Mouse (Mus musculus) ovary, adult 18-20 months (tissue): ENCODE data around the gene 4933424G06Rik.
A peak's percentile ranks its signal among the peaks of the same experiment; 100 is the strongest.

ENCODE experiments used
- DNase-seq: peaks from one replicate; pipeline ENCODE4 v3.0.0; 2022; ENCODE audit warnings: low spot score, mixed read lengths

The 4933424G06Rik gene

DNA sequence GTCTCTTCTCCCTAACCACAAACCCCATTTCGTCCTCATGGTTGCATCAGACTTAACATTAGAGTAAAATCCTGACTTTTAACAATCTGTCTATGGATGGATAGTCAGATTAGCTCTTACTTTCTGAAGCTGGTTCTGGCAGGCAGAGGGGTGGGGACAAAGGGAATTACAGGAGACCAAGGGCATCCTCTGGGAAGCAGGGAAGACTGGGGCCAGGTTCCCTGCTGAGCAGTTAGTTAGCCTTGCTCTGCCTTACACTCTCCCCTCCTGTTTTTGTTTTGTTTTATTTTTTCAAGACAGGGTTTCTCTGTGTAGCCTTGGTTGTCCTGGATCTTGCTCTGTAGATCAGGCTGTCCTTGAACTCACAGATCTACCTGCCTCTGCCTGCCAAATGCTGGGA, 60.0 kb downstream of the 4933424G06Rik start:
- DNase-seq: no peak

DNA sequence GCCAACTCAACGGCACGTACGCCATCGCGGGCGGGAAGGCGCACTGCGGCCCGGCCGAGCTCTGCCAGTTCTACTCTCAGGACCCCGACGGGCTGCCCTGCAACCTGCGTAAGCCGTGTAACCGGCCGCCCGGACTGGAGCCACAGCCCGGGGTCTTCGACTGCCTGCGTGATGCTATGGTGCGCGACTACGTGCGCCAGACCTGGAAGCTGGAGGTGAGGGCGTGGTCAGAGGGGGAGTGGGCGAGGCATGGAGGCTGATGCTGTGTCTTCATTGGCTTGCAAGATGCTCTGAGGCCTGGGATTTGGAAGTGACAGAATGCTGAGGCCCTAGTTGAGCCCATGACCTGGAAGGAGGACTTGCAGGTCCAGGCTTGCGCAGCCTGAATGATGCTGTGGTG, 61.0 kb downstream of the 4933424G06Rik start:
- no peak for DNase-seq

- no peak for DNase-seq
These were observed 62.4 kb downstream of the 4933424G06Rik start for GRCm38 (mm10) chr1:36772198-36772934.

- DNase-seq: no peak
These were observed 70.8 kb downstream of the 4933424G06Rik start for GRCm38 (mm10) chr1:36780793-36781192.

DNA sequence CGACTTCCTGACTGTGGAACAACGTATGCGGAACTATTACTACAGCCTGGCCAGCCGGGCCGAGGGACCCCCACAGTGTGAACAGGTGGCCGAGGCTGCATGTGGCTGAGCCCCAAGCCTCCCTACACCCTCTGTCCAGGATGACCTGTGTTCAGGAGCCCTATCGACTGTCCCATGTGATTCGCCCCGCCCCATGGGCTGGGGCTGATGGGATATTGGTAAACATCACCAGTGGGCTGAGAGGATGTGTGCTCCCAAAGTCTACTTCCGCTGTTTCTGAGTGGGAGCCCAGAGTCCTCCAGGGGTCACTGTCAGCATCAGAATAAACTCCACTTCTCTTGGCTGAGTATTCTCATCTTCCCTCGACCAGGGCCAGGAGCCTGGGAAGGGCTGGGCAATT, 72.5 kb downstream of the 4933424G06Rik start:
- no peak for DNase-seq

DNA sequence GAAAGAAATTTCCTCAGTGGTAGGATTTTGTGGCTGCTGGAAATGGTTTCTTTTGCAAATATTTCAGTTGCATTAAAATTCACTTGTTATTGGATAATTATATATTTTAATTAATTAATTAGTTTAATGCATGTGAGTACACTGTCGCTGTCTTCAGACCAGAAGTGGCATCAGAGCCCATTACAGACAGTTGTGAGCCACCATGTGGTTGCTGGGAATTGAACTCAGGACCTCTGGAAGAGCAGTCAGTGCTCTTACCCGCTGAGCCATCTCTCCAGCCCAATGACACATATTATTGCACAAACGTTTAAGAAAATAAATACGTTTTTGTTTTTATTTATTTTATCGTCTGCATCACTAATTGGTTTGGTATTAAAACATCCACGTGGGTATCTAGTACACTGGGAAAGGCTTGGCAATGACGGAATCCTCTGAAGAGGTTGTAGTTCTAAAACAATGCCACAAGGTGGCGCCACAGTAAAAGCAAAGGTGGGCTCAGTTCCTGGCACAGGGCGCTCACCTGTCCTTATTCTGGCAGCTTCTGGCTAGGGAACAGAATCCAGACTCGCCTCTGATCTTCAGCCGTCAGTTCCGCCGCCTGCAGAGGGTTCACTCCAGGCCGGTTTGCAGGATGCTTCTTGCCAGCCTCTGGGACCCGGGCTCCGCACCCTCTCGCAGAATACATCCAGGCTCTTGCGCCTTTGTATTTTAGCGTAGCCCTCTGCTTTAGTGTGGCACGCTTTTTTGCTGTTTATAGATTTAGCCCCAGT, 74.6 kb downstream of the 4933424G06Rik start:
- peak; percentile 22 for DNase-seq

DNA sequence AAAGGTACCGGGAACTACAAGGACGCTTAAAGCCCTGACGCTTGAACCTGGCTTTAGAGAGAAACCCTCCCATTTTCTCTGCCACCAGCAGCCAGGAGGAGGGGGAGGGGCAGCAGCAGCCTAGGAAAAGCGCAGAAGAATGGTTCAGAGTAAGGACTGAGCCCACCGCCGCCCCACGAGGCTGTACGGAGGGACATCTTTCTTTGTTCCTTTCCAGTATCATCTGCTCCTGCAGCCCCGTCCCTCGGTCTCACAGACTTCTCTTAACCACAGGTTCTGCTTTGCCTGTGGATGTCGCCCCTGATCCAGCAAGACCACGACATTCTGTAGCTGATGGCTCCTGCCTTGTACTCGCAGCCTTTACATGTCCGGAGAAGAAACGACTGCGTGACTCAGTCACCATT, 75.3 kb downstream of the 4933424G06Rik start:
- no peak for DNase-seq

DNA sequence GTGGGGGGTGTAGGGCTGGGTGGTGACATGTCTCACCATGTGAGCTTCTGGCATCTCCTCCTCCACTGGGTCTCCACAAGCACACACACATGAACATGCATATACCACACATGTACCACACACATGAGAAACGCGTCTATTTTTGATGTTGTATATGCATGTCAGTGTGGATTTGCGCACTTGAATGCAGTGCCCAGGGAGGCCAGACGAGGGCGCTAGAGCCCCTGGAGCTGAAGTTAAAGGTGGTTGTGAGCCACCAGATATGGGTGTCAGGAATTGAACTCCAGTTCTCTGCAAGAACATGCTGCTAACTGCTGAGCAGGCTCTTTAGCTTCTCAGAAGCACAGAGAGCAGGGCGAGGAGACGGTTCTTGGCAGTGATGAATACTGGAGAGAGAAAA, 76.4 kb downstream of the 4933424G06Rik start:
- no peak for DNase-seq

DNA sequence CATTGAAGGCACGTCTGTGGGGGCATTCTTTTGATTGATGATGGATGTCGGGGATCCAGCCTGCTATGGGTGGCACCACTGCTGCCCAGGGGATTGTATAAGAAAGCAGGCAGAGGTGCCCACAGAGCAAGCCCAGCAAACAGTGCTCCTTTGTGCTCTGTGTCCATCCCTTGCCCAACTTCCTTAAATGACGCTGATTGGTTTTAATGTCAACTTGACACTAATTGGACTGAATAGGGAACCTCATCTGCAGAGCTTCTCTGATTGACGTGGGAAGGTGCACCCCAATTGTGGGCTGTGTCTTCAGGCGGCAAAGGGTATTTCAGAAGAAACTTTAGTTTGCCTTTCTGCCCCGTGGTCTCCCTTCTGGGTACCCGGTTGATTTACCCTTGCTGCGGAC, 79.5 kb downstream of the 4933424G06Rik start:
- DNase-seq: no peak

DNA sequence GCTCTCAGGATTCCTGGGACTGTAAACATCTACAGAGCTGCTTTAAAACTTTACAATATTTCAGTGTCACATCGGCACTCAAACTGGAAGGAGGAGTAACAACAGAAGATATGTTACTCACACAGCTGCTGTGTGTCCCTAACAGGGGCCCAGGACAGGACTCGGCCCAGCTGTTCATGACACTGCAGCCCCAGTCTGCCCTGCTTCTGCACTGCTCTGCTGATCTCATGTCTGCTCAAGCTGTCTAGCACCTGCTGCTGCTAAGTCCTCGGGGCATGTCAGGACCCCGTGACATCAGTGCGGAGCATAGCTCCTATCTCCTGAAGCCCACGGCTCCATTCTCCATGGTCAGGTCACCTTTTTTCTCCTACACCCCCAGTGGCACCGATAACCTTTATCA, 86.8 kb downstream of the 4933424G06Rik start:
- DNase-seq: no peak

DNA sequence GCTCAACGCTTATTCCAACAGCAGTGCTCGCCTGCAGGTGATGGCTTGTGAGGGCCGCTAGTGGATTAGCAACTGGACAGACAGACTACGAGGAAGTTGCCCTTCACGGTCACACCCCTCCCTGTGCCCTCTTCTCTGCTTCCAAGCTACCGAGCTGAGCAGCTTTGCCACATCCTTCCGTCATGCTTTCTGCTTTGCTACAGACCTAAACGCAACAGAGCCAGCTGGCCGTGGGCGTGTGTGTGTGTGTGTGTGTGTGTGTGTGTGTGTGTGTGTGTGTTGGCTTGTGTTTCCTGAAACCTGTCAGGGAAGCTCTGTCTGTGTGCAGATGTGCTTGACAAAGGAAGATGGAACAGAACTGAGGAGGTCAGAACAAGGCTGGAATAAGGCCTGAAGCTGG, 87.5 kb downstream of the 4933424G06Rik start:
- no peak for DNase-seq

DNA sequence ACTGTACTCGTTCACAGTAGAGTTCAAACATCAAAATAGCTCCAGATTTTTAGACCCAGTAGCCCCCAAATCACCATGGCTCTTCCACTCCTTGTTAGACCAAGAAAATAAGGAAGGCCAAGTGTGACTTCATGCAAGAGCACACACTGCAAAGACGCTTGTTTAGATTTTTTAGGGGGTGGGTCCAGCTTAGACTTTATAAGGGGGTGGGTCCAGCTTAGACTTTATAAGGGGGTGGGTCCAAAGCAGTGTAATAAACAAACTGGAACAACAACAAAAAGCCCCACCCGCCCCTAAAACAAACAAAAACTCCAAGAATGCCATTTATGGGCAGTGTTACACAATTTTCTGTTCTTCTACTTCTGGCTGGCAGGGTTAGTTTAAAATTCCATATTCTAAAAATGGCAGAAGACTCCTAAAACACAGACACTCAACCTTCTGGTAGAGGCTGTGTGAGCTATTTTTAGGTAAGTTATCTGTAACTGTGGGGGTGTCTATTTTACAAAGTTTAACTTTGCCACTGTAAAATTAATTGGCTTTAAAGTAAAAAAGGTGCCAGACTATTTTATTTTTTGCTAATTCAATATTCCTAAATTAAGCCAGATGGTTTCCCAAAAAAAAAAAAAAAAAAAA, 90.5 kb downstream of the 4933424G06Rik start:
- DNase-seq: no peak

DNA sequence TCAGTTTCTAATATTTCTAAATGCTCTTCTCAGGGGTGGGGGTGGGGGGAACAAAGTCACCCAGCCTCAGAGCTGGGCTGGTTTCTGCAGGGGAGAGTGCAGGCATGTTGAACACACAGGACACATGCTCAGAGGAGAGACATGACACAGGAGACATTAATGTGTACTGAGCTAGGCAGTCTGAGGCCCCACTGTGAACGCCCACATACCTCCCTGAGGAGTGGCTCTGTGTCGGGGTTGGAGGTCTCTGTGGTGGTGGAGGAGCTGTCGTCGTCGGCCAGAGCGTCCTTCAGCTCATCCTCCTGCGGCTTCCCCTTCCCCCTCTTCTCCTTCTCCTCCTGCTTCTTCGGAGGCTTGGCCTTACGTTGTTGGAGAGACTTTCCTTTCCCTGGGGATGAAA, 94.3 kb downstream of the 4933424G06Rik start:
- no peak for DNase-seq

GRCm38 (mm10) chr1:36804833-36805232, 94.9 kb downstream of the 4933424G06Rik start:
- no peak for DNase-seq

DNA sequence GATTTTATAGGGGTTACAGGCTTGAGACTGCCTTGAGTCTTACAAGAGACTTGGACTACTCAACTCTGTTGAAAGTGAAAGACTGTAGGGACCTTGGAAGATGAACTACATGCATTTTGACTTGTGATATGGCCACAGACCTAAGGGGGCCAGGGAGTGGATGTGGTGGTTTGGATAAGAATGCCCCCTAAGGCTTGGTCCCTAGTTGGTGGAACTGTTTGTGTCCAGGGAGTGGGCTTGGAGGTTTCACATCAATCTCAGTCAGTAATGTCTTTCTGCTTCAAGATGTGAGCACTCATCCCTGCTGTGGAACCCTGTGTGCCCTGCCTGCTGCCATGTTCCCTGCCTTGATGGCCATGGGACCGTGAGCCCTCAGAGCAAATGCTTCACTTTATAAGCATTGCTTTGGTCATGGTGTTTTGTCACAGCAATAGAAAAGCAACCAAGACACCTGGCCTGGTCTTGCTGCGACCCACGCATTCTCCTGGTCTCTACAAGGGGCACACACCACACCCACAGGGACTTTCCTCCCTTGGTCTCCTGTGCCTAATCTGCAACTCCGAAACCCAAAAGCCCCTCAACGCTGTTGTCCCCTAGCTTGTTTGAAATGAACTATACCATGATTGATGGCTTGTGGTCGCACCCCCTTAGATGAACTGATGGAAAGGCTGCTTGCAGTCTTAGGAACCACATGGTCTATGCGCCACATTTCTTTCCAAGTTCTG, 96.4 kb downstream of the 4933424G06Rik start:
- no peak for DNase-seq

GRCm38 (mm10) chr1:36807086-36807485, 97.1 kb downstream of the 4933424G06Rik start:
- DNase-seq: no peak
